Comparison of ENCODE assay signal across 14 mouse cellular contexts in genomic region chr15:87125427-87126148, GRCm38 (mm10).
DNase-seq lines count a peak whose midpoint lies in the region; ATAC-seq and TF ChIP-seq lines count a peak whose summit lies in the region.
"Had no signal": no experiment of that assay in that cellular context is flagged by ENCODE, and none has a peak within 500 bp of the region (broad histone marks: within the 10 kb centered on the region; RNA-seq: fewer than 3 reads in every experiment).

No protein-coding gene starts in this region.

- no peaks in the 10 kb centered on the region for H3K36me3 ChIP-seq in forebrain, embryonic 14.5 days (ENCODE audit: control insufficient read depth, insufficient read depth, low read length)
- H3K36me3 ChIP-seq in forebrain, embryonic 11.5 days (ENCODE audit: control insufficient read depth, insufficient read depth, low read length), result no peaks in the 10 kb centered on the region
- no peaks in the 10 kb centered on the region for H3K36me3 ChIP-seq in neural tube, embryonic 15.5 days
- H3K36me3 ChIP-seq: hindbrain, embryonic 15.5 days; stomach, embryonic 15.5 days had no signal

- no peaks in the 10 kb centered on the region for H3K9me3 ChIP-seq in forebrain, embryonic 14.5 days (replicated peaks; ENCODE audit: control insufficient read depth, low read length)
- H3K9me3 ChIP-seq in forebrain, embryonic 11.5 days (ENCODE audit: control insufficient read depth, low read length), result no peaks in the 10 kb centered on the region
- no peaks in the 10 kb centered on the region for H3K9me3 ChIP-seq in neural tube, embryonic 15.5 days (replicated peaks)
- H3K9me3 ChIP-seq: hindbrain, embryonic 15.5 days; stomach, embryonic 15.5 days had no signal

- H3K4me2 ChIP-seq in forebrain, embryonic 14.5 days (ENCODE audit: low read length), result no peak overlapping the region
- H3K4me2 ChIP-seq in forebrain, embryonic 11.5 days (ENCODE audit: low read depth, low read length, severe bottlenecking), result no peak overlapping the region
- no peak overlapping the region for H3K4me2 ChIP-seq in neural tube, embryonic 15.5 days
- H3K4me2 ChIP-seq: hindbrain, embryonic 15.5 days; stomach, embryonic 15.5 days had no signal

- TF ChIP-seq CTCF in cerebellum, adult 2 months (IDR thresholded peaks at IDR 0.05; ENCODE audit: borderline replicate concordance, insufficient read depth, low read depth, low read length), result no peak

- no peak for TF ChIP-seq POLR2A in cerebellum, adult 2 months (IDR thresholded peaks at IDR 0.05; ENCODE audit: borderline replicate concordance, insufficient read depth, low read length)

- H3K4me3 ChIP-seq in forebrain, embryonic 14.5 days (ENCODE audit: low read depth, low read length), result no peak overlapping the region
- no peak overlapping the region for H3K4me3 ChIP-seq in forebrain, embryonic 11.5 days (ENCODE audit: low read depth, low read length)
- no peak overlapping the region for H3K4me3 ChIP-seq in cerebellum, adult 2 months (replicated peaks; ENCODE audit: insufficient read depth, low read depth, low read length)
- no peak overlapping the region for H3K4me3 ChIP-seq in neural tube, embryonic 15.5 days (replicated peaks)
- H3K4me3 ChIP-seq: erythroblast, embryonic 14.5 days; hindbrain, embryonic 15.5 days; stomach, embryonic 15.5 days had no signal

- H3K4me1 ChIP-seq in forebrain, embryonic 14.5 days (ENCODE audit: control insufficient read depth, insufficient read depth, low read length), result no peaks in the 10 kb centered on the region
- no peaks in the 10 kb centered on the region for H3K4me1 ChIP-seq in forebrain, embryonic 11.5 days (replicated peaks; ENCODE audit: control insufficient read depth, insufficient read depth, low read length)
- H3K4me1 ChIP-seq in cerebellum, adult 2 months (ENCODE audit: control insufficient read depth, insufficient read depth, low read length), result peaks cover 12% of the 10 kb centered on the region
- H3K4me1 ChIP-seq in neural tube, embryonic 15.5 days, result no peaks in the 10 kb centered on the region
- H3K4me1 ChIP-seq: hindbrain, embryonic 15.5 days; stomach, embryonic 15.5 days had no signal

- 79% methylated on average over 6 of the region's 6 CpGs for WGBS in forebrain, embryonic 14.5 days
- whole genome bisulfite sequencing in forebrain, embryonic 11.5 days, result 80% methylated on average over 6 of the region's 6 CpGs
- WGBS in cerebellum, adult 2 months, result 22% methylated on average over 6 of the region's 6 CpGs
- WGBS in neural tube, embryonic 15.5 days, result 64% methylated on average over 6 of the region's 6 CpGs

- peak; percentile 48 for DNase-seq in forebrain, embryonic 14.5 days (ENCODE audit: low spot score)
- no peak for DNase-seq in forebrain, embryonic 11.5 days (ENCODE audit: low spot score)
- peak; percentile 2 for DNase-seq in lung, postnatal 36 days
- no peak for DNase-seq in lung, postnatal 25 days (ENCODE audit: low spot score)
- peak; percentile 45 to 79 for DNase-seq in cerebellum, adult 2 months
- peak; percentile 36 for DNase-seq in layer of hippocampus, adult 9-11 months
- no peak for DNase-seq in thymus, postnatal 36 days
- DNase-seq: adrenal gland, postnatal 36 days; kidney, adult 9 months; right cerebral cortex, postnatal 14 days had no signal

- ATAC-seq in forebrain, embryonic 14.5 days, result no peak
- ATAC-seq in forebrain, embryonic 11.5 days (replicated peaks; ENCODE audit: low FRiP score), result no peak
- no peak for ATAC-seq in neural tube, embryonic 15.5 days (ENCODE audit: low FRiP score)

- no peaks in the 10 kb centered on the region for H3K27me3 ChIP-seq in forebrain, embryonic 14.5 days (replicated peaks; ENCODE audit: control insufficient read depth, insufficient read depth, low read length)
- no peaks in the 10 kb centered on the region for H3K27me3 ChIP-seq in forebrain, embryonic 11.5 days (ENCODE audit: control insufficient read depth, insufficient read depth, low read length)
- no peaks in the 10 kb centered on the region for H3K27me3 ChIP-seq in cerebellum, adult 2 months (ENCODE audit: control insufficient read depth, insufficient read depth, low read length)
- H3K27me3 ChIP-seq in neural tube, embryonic 15.5 days (replicated peaks), result no peaks in the 10 kb centered on the region
- H3K27me3 ChIP-seq: hindbrain, embryonic 15.5 days; stomach, embryonic 15.5 days had no signal

- H3K27ac ChIP-seq in forebrain, embryonic 14.5 days (ENCODE audit: low read depth, low read length), result no peak overlapping the region
- no peak overlapping the region for H3K27ac ChIP-seq in forebrain, embryonic 11.5 days (ENCODE audit: low read depth, low read length)
- no peak overlapping the region for H3K27ac ChIP-seq in cerebellum, adult 2 months (ENCODE audit: insufficient read depth, low read length)
- H3K27ac ChIP-seq in neural tube, embryonic 15.5 days (replicated peaks), result no peak overlapping the region
- H3K27ac ChIP-seq: hindbrain, embryonic 15.5 days; stomach, embryonic 15.5 days had no signal

- H3K9ac ChIP-seq in forebrain, embryonic 14.5 days (ENCODE audit: low read length), result no peak overlapping the region
- H3K9ac ChIP-seq in forebrain, embryonic 11.5 days (ENCODE audit: low read length), result no peak overlapping the region
- no peak overlapping the region for H3K9ac ChIP-seq in neural tube, embryonic 15.5 days (replicated peaks)
- H3K9ac ChIP-seq: hindbrain, embryonic 15.5 days; stomach, embryonic 15.5 days had no signal

Comparison
In these comparisons a context has a peak if more than half of its experiments do, and no peak if none do; other contexts are left out.
1. DNase-seq: peak in forebrain, embryonic 14.5 days (single experiment), lung, postnatal 36 days (single experiment), cerebellum, adult 2 months (2 of 2) and layer of hippocampus, adult 9-11 months (single experiment); none in forebrain, embryonic 11.5 days (single experiment), lung, postnatal 25 days (single experiment) and thymus, postnatal 36 days (0 of 2).